Mouse (Mus musculus): Measurements from ENCODE around the gene Cnnm3. TPM values are rescaled to one million over a fixed set of nuclear protein-coding genes. Genes with fewer than 3 reads are reported as not detected.

The Cnnm3 gene
- polyA plus RNA-seq, 1 experiment from 2014 or later, result 3.0 TPM

DNA sequence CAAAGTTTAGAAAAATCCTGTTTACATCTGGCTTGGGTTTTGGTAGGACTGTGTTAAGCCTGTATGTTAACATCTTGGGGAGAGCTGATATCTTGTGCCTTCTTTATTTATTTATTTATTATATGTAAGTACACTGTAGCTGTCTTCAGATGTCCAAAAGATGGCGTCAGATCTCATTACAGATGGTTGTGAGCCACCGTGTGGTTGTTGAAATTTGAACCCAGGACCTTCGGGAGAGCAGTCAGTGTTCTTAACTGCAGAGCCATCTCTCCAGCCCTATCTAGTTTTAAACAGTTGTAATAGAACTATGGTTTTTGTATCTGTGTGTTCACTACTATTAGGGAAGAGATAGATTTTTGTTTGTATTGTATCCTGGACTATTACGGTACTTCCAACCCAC, 17.6 kb downstream of the Cnnm3 start:
- Histone ChIP-seq H3K9ac (ENCODE audit: low read length) (no peak overlapping the region), H3K4me1 (ENCODE audit: control insufficient read depth, insufficient read depth, low read length) (no peaks in the 10 kb centered on the region; the same call in none of the 2 replicates), H3K4me3 (replicated peaks; ENCODE audit: low read length) (no peak overlapping the region), H3K36me3 (ENCODE audit: control insufficient read depth, insufficient read depth, low read length) (peaks cover 6% of the 10 kb centered on the region; the same call in 1 of the 2 replicates), H3K27me3 (ENCODE audit: control insufficient read depth, insufficient read depth, low read length) (no peaks in the 10 kb centered on the region), H3K4me2 (ENCODE audit: low read depth, low read length) (no peak overlapping the region), H3K9me3 (replicated peaks; ENCODE audit: control insufficient read depth, low read length) (no peaks in the 10 kb centered on the region), H3K27ac (ENCODE audit: low read length) (no peak overlapping the region)
- no peak for ATAC-seq (ENCODE audit: insufficient read depth, low FRiP score)
- WGBS, result 86% methylated on average over 4 of the region's 4 CpGs

DNA sequence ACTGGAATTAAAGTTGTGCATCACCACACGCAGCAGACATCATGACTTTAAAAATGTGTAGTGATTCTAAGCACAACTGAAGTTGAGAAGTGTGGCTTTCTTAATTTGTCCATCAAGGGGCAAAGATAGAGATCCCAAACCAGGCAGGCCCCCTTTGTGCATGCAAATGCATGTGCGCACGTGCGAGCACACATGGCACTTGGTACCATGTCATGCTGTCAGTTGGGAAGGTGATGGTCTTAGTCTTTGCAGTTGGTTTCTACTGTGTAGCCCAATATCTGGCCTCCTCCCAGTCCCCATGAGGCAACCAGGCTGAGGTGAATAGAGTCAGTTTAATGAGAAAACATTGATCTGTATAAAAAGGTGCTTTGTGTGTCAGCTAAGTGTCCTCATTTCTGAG, 18.2 kb downstream of the Cnnm3 start:
- no peak overlapping the region for H3K27ac ChIP-seq (ENCODE audit: low read length)
- peaks cover 6% of the 10 kb centered on the region; the same call in 1 of the 2 replicates for H3K36me3 ChIP-seq (ENCODE audit: control insufficient read depth, insufficient read depth, low read length)
- WGBS, result 92% methylated on average over 4 of the region's 4 CpGs
- no peaks in the 10 kb centered on the region; the same call in none of the 2 replicates for H3K4me1 ChIP-seq (ENCODE audit: control insufficient read depth, insufficient read depth, low read length)
- no peak overlapping the region for H3K4me3 ChIP-seq (replicated peaks; ENCODE audit: low read length)
- no peaks in the 10 kb centered on the region for H3K27me3 ChIP-seq (ENCODE audit: control insufficient read depth, insufficient read depth, low read length)
- no peak overlapping the region for H3K4me2 ChIP-seq (ENCODE audit: low read depth, low read length)
- H3K9me3 ChIP-seq (replicated peaks; ENCODE audit: control insufficient read depth, low read length), result no peaks in the 10 kb centered on the region
- ATAC-seq (ENCODE audit: insufficient read depth, low FRiP score), result no peak
- H3K9ac ChIP-seq (ENCODE audit: low read length), result no peak overlapping the region

DNA sequence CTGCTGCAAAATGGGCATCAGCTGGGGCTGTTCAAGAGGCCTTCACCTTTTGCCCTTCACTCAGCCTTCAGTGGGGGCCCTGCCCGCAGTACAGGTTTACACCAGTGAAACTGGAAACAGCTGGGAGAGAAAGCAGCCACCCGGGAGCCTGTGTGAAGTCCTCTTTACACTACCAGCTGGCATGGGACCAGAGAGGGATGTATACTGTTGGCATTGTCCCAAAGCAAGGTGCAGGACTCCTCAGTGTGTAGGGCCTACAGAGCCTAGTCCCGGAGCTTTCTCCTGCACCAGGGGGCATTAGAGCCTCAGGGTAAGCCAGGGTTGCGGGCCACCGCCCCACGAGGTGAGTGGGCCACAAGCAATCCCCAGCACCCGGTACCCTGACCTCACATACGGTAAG, 18.8 kb downstream of the Cnnm3 start:
- H3K4me2 ChIP-seq (ENCODE audit: low read depth, low read length), result no peak overlapping the region
- H3K27ac ChIP-seq (ENCODE audit: low read length), result no peak overlapping the region
- WGBS, result 68% methylated on average over 8 of the region's 8 CpGs
- H3K36me3 ChIP-seq (ENCODE audit: control insufficient read depth, insufficient read depth, low read length), result 0 out of 2 replicates have a peak, but pooled peaks cover under 1% of the 10 kb centered on the region
- peak; percentile 26; the same call in 1 of the 2 replicates for ATAC-seq (ENCODE audit: insufficient read depth, low FRiP score)
- H3K4me1 ChIP-seq (ENCODE audit: control insufficient read depth, insufficient read depth, low read length), result no peaks in the 10 kb centered on the region; the same call in none of the 2 replicates
- no peaks in the 10 kb centered on the region for H3K9me3 ChIP-seq (replicated peaks; ENCODE audit: control insufficient read depth, low read length)
- H3K4me3 ChIP-seq (replicated peaks; ENCODE audit: low read length), result no peak overlapping the region
- H3K9ac ChIP-seq (ENCODE audit: low read length), result no peak overlapping the region
- H3K27me3 ChIP-seq (ENCODE audit: control insufficient read depth, insufficient read depth, low read length), result no peaks in the 10 kb centered on the region

DNA sequence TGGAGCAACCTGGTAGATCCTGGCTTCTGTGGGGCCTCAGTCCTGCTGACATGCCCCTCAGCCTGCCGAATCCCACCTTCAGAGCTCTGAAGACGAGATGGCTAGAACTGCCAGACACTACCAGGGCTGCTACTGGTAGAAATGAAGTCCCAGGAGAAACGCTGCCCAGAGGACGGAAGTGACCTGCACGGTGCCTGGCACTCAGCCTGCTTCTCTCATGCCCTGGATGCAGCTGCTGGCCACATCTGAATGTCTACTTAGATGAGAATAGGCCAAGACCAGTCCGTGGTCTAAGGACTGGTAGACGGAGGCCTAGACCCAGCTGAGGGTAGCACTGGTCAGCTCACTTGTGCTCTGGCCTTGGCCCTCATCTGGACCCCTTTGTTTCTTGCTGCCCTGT, 19.3 kb downstream of the Cnnm3 start:
- Histone ChIP-seq H3K4me3 (replicated peaks; ENCODE audit: low read length) (no peak overlapping the region), H3K9ac (ENCODE audit: low read length) (no peak overlapping the region), H3K4me2 (ENCODE audit: low read depth, low read length) (no peak overlapping the region), H3K36me3 (ENCODE audit: control insufficient read depth, insufficient read depth, low read length) (no peaks in the 10 kb centered on the region), H3K4me1 (ENCODE audit: control insufficient read depth, insufficient read depth, low read length) (no peaks in the 10 kb centered on the region; the same call in none of the 2 replicates), H3K27ac (ENCODE audit: low read length) (no peak overlapping the region), H3K27me3 (ENCODE audit: control insufficient read depth, insufficient read depth, low read length) (no peaks in the 10 kb centered on the region), H3K9me3 (replicated peaks; ENCODE audit: control insufficient read depth, low read length) (no peaks in the 10 kb centered on the region)
- WGBS, result 86% methylated on average over 7 of the region's 7 CpGs
- ATAC-seq (ENCODE audit: insufficient read depth, low FRiP score), result no peak

DNA sequence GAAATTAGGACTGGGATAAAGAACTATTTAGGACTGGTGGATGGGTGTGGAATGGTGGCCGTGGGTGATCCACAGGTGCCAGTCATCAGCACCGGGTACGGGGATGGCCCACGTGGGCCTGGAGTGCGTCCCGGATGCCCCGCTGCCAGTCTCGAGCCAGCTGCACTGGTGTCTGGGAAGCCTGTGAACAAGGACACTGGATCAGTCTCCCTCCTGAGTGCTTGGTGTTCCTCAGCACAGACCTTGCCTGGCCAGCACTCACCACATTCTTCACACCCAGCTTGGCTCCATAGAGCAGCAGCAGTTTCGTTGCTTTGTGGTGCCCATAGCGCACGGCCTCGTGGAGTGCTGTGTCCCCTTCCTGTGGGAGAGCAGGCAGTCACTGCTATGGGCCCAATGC, 19.8 kb downstream of the Cnnm3 start:
- Histone ChIP-seq H3K27me3 (ENCODE audit: control insufficient read depth, insufficient read depth, low read length) (no peaks in the 10 kb centered on the region), H3K9me3 (replicated peaks; ENCODE audit: control insufficient read depth, low read length) (no peaks in the 10 kb centered on the region), H3K9ac (ENCODE audit: low read length) (no peak overlapping the region), H3K36me3 (ENCODE audit: control insufficient read depth, insufficient read depth, low read length) (no peaks in the 10 kb centered on the region), H3K4me2 (ENCODE audit: low read depth, low read length) (no peak overlapping the region), H3K4me3 (replicated peaks; ENCODE audit: low read length) (no peak overlapping the region), H3K4me1 (ENCODE audit: control insufficient read depth, insufficient read depth, low read length) (no peaks in the 10 kb centered on the region; the same call in none of the 2 replicates), H3K27ac (ENCODE audit: low read length) (no peak overlapping the region)
- ATAC-seq (ENCODE audit: insufficient read depth, low FRiP score), result no peak
- WGBS, result 88% methylated on average over 12 of the region's 12 CpGs

DNA sequence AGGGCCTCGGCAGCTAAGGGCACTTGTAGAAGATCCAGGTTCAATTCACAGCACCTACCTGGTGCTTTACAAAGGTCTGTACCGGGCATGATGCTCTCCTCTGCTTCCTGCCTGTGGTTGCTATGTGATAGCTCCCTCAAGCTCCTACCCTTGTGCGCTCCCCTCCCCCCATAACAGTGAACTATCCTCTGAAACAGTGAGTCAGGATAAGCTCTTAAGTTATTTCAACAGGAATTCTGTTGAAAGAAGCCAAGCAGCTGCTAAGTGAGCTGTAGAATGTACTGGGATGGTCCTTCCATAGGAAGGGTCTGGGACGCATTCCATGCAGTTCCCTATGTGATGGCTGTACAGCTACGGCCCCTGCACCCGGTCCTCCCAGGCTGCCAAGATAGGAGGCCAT, 21.9 kb downstream of the Cnnm3 start:
- Histone ChIP-seq H3K9me3 (replicated peaks; ENCODE audit: control insufficient read depth, low read length) (no peaks in the 10 kb centered on the region), H3K27me3 (ENCODE audit: control insufficient read depth, insufficient read depth, low read length) (no peaks in the 10 kb centered on the region), H3K4me3 (replicated peaks; ENCODE audit: low read length) (no peak overlapping the region), H3K4me1 (ENCODE audit: control insufficient read depth, insufficient read depth, low read length) (no peaks in the 10 kb centered on the region; the same call in none of the 2 replicates), H3K27ac (ENCODE audit: low read length) (no peak overlapping the region), H3K36me3 (ENCODE audit: control insufficient read depth, insufficient read depth, low read length) (0 out of 2 replicates have a peak, but pooled peaks cover 3% of the 10 kb centered on the region), H3K9ac (ENCODE audit: low read length) (no peak overlapping the region), H3K4me2 (ENCODE audit: low read depth, low read length) (no peak overlapping the region)
- WGBS, result 70% methylated on average over 6 of the region's 6 CpGs
- ATAC-seq (ENCODE audit: insufficient read depth, low FRiP score), result no peak

DNA sequence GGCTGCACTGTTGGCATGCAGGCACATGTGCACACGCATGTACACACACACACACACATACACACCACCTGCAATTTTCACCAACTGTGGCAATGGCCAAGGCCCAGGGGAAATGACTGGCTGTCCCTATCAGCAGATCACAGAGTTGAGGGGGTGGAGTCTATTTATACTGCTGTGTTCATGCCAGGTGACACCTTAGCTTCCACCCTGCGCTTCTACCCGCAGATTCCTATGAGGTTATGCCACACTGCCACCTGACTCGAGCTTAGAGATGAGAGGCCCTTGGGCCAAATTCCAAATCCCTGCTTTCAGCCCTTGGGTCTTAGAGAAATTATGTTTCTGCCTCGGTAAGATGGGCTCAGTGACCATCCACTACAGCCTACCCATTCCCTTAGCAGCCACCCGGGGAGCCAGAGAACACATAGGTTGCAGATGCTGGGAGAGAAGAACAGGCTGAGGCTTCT, 23.0 kb downstream of the Cnnm3 start:
- H3K4me1 ChIP-seq (ENCODE audit: control insufficient read depth, insufficient read depth, low read length), result no peaks in the 10 kb centered on the region; the same call in none of the 2 replicates
- ATAC-seq (ENCODE audit: insufficient read depth, low FRiP score), result no peak
- H3K27ac ChIP-seq (ENCODE audit: low read length), result no peak overlapping the region
- H3K4me3 ChIP-seq (replicated peaks; ENCODE audit: low read length), result no peak overlapping the region
- H3K9me3 ChIP-seq (replicated peaks; ENCODE audit: control insufficient read depth, low read length), result no peaks in the 10 kb centered on the region
- WGBS, result 63% methylated on average over 6 of the region's 6 CpGs
- no peak overlapping the region for H3K4me2 ChIP-seq (ENCODE audit: low read depth, low read length)
- 0 out of 2 replicates have a peak, but pooled peaks cover 3% of the 10 kb centered on the region for H3K36me3 ChIP-seq (ENCODE audit: control insufficient read depth, insufficient read depth, low read length)
- H3K27me3 ChIP-seq (ENCODE audit: control insufficient read depth, insufficient read depth, low read length), result no peaks in the 10 kb centered on the region
- no peak overlapping the region for H3K9ac ChIP-seq (ENCODE audit: low read length)

DNA sequence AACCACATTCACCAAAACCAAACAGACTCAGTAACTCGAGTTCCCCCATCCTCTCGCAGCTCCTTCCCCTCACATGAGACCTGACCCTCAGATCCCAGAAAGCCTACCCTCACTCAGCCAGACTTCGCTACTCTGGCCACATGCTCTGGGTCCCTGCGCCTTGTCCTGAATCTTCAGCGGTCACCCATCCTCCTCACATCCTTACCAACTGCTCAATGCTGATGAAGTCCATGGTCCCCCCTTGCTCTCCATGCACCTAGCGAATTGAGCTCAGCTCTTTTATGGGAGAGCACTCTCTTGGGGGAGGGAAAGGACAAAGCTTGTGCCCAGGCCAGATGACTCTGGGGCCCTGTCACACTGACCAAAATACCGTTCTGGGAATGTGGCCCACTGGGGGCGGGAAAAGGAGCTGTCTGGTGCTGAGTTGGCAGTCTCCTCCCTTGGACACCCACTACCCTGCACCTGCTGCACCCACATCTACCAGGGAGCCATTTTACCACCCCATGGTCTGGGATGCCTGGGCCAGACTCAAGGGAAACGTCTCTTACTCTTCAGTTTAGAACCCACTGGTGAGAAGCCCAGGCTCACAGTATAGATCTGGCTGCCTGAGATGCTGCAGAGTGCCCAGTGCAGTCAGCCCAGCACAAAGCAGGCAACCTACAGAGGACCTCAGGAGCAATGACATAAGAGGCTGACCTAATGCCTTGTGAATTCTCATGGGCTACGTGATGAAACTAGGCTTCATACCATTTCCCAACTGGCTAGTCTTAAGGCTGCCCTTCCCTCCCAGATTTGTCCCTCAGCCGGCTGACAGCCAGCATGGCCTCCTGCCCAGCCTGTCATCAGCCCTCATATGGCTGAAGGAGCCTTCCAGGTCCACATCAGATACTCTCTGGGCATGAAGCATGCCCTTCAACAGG, 24.1 kb downstream of the Cnnm3 start:
- H3K36me3 ChIP-seq (ENCODE audit: control insufficient read depth, insufficient read depth, low read length), result 0 out of 2 replicates have a peak, but pooled peaks cover 3% of the 10 kb centered on the region
- H3K4me1 ChIP-seq (ENCODE audit: control insufficient read depth, insufficient read depth, low read length), result no peaks in the 10 kb centered on the region; the same call in none of the 2 replicates
- H3K4me2 ChIP-seq (ENCODE audit: low read depth, low read length), result no peak overlapping the region
- H3K9me3 ChIP-seq (replicated peaks; ENCODE audit: control insufficient read depth, low read length), result no peaks in the 10 kb centered on the region
- WGBS, result 77% methylated on average over 11 of the region's 11 CpGs
- no peaks in the 10 kb centered on the region for H3K27me3 ChIP-seq (ENCODE audit: control insufficient read depth, insufficient read depth, low read length)
- H3K27ac ChIP-seq (ENCODE audit: low read length), result no peak overlapping the region
- H3K4me3 ChIP-seq (replicated peaks; ENCODE audit: low read length), result no peak overlapping the region
- no peak for ATAC-seq (ENCODE audit: insufficient read depth, low FRiP score)
- H3K9ac ChIP-seq (ENCODE audit: low read length), result no peak overlapping the region

DNA sequence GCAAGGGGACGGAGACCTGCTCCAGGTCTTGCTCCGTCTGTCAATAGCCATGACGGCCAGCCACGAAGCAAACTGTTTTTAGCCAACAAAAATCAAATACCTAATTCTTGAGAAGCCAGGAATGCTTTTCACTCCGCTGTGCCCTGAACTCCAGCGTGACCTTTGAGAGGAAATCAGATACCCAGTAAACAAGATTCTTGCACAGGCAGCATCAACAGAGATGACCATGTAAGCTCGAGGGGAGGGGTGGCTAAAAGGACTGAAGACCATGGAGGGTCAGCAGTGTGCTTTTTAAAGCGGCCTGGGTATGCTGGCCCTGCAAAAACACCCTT, 24.7 kb downstream of the Cnnm3 start:
- Histone ChIP-seq H3K4me1 (ENCODE audit: control insufficient read depth, insufficient read depth, low read length) (no peaks in the 10 kb centered on the region; the same call in none of the 2 replicates), H3K9ac (ENCODE audit: low read length) (no peak overlapping the region), H3K27ac (ENCODE audit: low read length) (no peak overlapping the region), H3K9me3 (replicated peaks; ENCODE audit: control insufficient read depth, low read length) (no peaks in the 10 kb centered on the region), H3K36me3 (ENCODE audit: control insufficient read depth, insufficient read depth, low read length) (peaks cover 5% of the 10 kb centered on the region), H3K4me2 (ENCODE audit: low read depth, low read length) (no peak overlapping the region), H3K4me3 (replicated peaks; ENCODE audit: low read length) (no peak overlapping the region), H3K27me3 (ENCODE audit: control insufficient read depth, insufficient read depth, low read length) (no peaks in the 10 kb centered on the region)
- WGBS, result 52% methylated on average over 8 of the region's 8 CpGs
- ATAC-seq (ENCODE audit: insufficient read depth, low FRiP score), result no peak
